In the genomic region with DNA sequence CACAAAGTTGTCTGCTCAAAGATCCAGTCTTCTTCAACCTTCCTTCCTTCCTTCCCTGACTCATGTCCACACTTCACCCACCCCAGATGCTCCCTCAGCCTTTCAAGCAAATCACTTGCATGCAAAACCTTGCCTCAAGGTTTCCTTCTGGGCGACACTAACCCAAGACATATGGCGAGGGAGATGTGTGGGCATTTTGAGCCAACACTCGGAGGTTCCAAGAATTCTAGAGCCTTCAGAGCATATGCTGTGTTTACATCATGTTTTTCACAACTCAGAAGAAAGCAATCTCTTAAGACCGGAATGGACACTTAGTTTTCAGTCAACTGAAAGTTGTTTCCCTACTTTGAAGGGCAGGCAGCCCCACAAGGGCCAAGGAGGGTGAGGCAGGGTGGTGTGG, we compare ENCODE assay signal across 23 mouse cellular contexts.
A peak's percentile ranks its signal among the peaks of the same experiment; 100 is the strongest.
DNase-seq lines count a peak whose midpoint lies in the region; ATAC-seq and TF ChIP-seq lines count a peak whose summit lies in the region.
"Had no signal": no experiment of that assay in that cellular context is flagged by ENCODE, and none has a peak within 500 bp of the region (broad histone marks: within the 10 kb centered on the region; RNA-seq: fewer than 3 reads in every experiment).

No protein-coding gene starts in this region.

- H3K4me2 ChIP-seq in forebrain, postnatal 0 days (ENCODE audit: low read depth): no peak overlapping the region
- H3K4me2 ChIP-seq in forebrain, embryonic 15.5 days (replicated peaks): no peak overlapping the region
- H3K4me2 ChIP-seq: embryonic facial prominence, embryonic 15.5 days; heart, embryonic 11.5 days; intestine, embryonic 15.5 days; liver, embryonic 15.5 days; lung, embryonic 15.5 days; neural tube, embryonic 12.5 days had no signal

- WGBS in forebrain, postnatal 0 days: 68% methylated on average over 4 of the region's 4 CpGs
- 75% methylated on average over 4 of the region's 4 CpGs for WGBS in forebrain, embryonic 15.5 days

- peak; percentile 21 for DNase-seq in forebrain, postnatal 0 days
- peak; percentile 25 to 38 for DNase-seq in layer of hippocampus, adult 8-10 months (ENCODE audit: low spot score in 2 of 2)
- no peak for DNase-seq in layer of hippocampus, postnatal 36 days
- peak; percentile 90 for DNase-seq in brain, adult 2 months (ENCODE audit: low read depth, low spot score)
- DNase-seq in left cerebral cortex, postnatal 36 days (ENCODE audit: low spot score in 2 of 2): peak; percentile 46 to 75
- no peak for DNase-seq in adrenal gland, adult 8-10 months
- DNase-seq in kidney, postnatal 14 days: no peak
- DNase-seq: adrenal gland, postnatal 14 days; cerebellum, adult 8-10 months; gastrocnemius, postnatal 10 days; lung, postnatal 4 days; midbrain, embryonic 14.5 days; spleen, adult 18-20 months had no signal

- TF ChIP-seq CTCF in forebrain, postnatal 0 days (IDR thresholded peaks at IDR 0.05; ENCODE audit: low read depth): no peak

- intact Hi-C loops in left cerebral cortex, postnatal 36 days (cut with DNase I): no loop called here

- no peaks in the 10 kb centered on the region for H3K4me1 ChIP-seq in forebrain, postnatal 0 days (ENCODE audit: insufficient read depth)
- H3K4me1 ChIP-seq in forebrain, embryonic 15.5 days: no peaks in the 10 kb centered on the region; the same call in 1 of the 2 replicates
- H3K4me1 ChIP-seq: intestine, embryonic 15.5 days; lung, embryonic 15.5 days; neural tube, embryonic 12.5 days had no signal

- ATAC-seq in forebrain, postnatal 0 days: no peak
- no peak for ATAC-seq in forebrain, embryonic 15.5 days (replicated peaks)
- ATAC-seq: forebrain, embryonic 14.5 days; hindbrain, embryonic 16.5 days; intestine, embryonic 15.5 days had no signal

- H3K4me3 ChIP-seq in forebrain, postnatal 0 days (ENCODE audit: low read depth, low read length): no peak overlapping the region
- no peak overlapping the region for H3K4me3 ChIP-seq in forebrain, embryonic 15.5 days
- H3K4me3 ChIP-seq: embryonic facial prominence, embryonic 15.5 days; hindbrain, embryonic 10.5 days; intestine, embryonic 15.5 days; liver, embryonic 15.5 days; lung, embryonic 15.5 days; neural tube, embryonic 12.5 days had no signal

- H3K9me3 ChIP-seq in forebrain, postnatal 0 days (ENCODE audit: low read length): no peaks in the 10 kb centered on the region
- H3K9me3 ChIP-seq in forebrain, embryonic 15.5 days: no peaks in the 10 kb centered on the region
- H3K9me3 ChIP-seq: embryonic facial prominence, embryonic 15.5 days; hindbrain, embryonic 10.5 days; intestine, embryonic 15.5 days; liver, embryonic 15.5 days; lung, embryonic 15.5 days; neural tube, embryonic 12.5 days had no signal

- no peaks in the 10 kb centered on the region for H3K36me3 ChIP-seq in forebrain, postnatal 0 days (ENCODE audit: insufficient read depth)
- no peaks in the 10 kb centered on the region for H3K36me3 ChIP-seq in forebrain, embryonic 15.5 days
- H3K36me3 ChIP-seq: embryonic facial prominence, embryonic 15.5 days; hindbrain, embryonic 10.5 days; intestine, embryonic 15.5 days; liver, embryonic 15.5 days; lung, embryonic 15.5 days; neural tube, embryonic 12.5 days had no signal

- no peak overlapping the region for H3K27ac ChIP-seq in forebrain, postnatal 0 days (ENCODE audit: low read depth, low read length)
- no peak overlapping the region for H3K27ac ChIP-seq in forebrain, embryonic 15.5 days (replicated peaks)
- H3K27ac ChIP-seq: embryonic facial prominence, embryonic 15.5 days; hindbrain, embryonic 10.5 days; intestine, embryonic 15.5 days; liver, embryonic 15.5 days; lung, embryonic 15.5 days; neural tube, embryonic 12.5 days had no signal

- no peaks in the 10 kb centered on the region for H3K27me3 ChIP-seq in forebrain, postnatal 0 days (ENCODE audit: insufficient read depth, low read length)
- H3K27me3 ChIP-seq in forebrain, embryonic 15.5 days: no peaks in the 10 kb centered on the region
- H3K27me3 ChIP-seq: embryonic facial prominence, embryonic 15.5 days; intestine, embryonic 15.5 days; lung, embryonic 15.5 days; neural tube, embryonic 12.5 days had no signal

- H3K9ac ChIP-seq in forebrain, postnatal 0 days: no peak overlapping the region
- no peak overlapping the region for H3K9ac ChIP-seq in forebrain, embryonic 15.5 days (replicated peaks)
- H3K9ac ChIP-seq: embryonic facial prominence, embryonic 15.5 days; intestine, embryonic 15.5 days; liver, embryonic 15.5 days; lung, embryonic 15.5 days; neural tube, embryonic 12.5 days had no signal

Comparison
In these comparisons a context has a peak if more than half of its experiments do, and no peak if none do; other contexts are left out.
1. DNase-seq: peak in forebrain, postnatal 0 days (single experiment), layer of hippocampus, adult 8-10 months (2 of 2), brain, adult 2 months (single experiment) and left cerebral cortex, postnatal 36 days (2 of 2); none in layer of hippocampus, postnatal 36 days (0 of 2), adrenal gland, adult 8-10 months (single experiment) and kidney, postnatal 14 days (single experiment).